Mouse (Mus musculus) left cerebral cortex, adult 8-10 months (tissue): ENCODE measurements around the gene Olfr665. TPM values are rescaled to one million over a fixed set of nuclear protein-coding genes. Genes with fewer than 3 reads are reported as not detected.
"Not testable (repeated sequence)": the region's sequence is repeated elsewhere in the genome, so short reads cannot be mapped to it uniquely, and the experiment has no call there.

Experiments
- DNase-seq, 2 experiments: peaks; one replicate each; pipeline ENCODE4 v3.0.0; 2022; ENCODE audit warnings: low spot score in 2 of 2
- total RNA-seq, 4 experiments: library from RNA; stranded (reverse); gene quantifications; 2 replicates each; pipeline ENCODE4 v1.2.4; 2022

Olfr665 gene
- not detected for total RNA-seq

DNA sequence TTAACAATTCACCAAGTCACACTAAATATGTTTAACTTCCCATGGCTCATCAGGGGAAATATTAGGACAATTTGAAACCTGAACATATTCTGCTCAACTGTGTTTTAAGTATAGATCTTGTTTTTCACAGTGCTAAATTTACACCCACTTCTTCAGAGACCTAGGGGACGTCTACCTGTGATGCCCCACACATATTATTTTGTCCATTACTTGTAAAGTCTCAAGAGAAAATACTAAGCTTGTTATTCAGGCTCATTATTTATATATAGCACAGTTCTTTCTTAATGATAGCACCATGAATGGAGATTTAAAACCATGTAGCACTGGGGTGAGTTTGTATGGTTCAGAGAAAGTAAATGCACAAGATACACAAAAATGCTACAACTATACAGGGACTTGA lies at the start of gene Olfr665:
Gene Olfr665 (plus strand): TSS at position 301 of the 400 bp plus-strand sequence.
- no peak for DNase-seq

GRCm38 (mm10) chr7:104842503-104842902 lies 35.3 kb upstream of the Olfr665 start, which contains the start of gene Usp17lb:
Gene Usp17lb, minus strand, starts transcription at chr7:104842603.
- DNase-seq, result no peak

GRCm38 (mm10) chr7:104843731-104844287 lies 34.0 kb upstream of the Olfr665 start:
- DNase-seq, result no peak

GRCm38 (mm10) chr7:104851546-104851945 lies 26.3 kb upstream of the Olfr665 start:
- DNase-seq, result not testable (repeated sequence)

GRCm38 (mm10) chr7:104855248-104855750 lies 22.5 kb upstream of the Olfr665 start:
- DNase-seq, result no peak

GRCm38 (mm10) chr7:104856709-104857108 lies 21.1 kb upstream of the Olfr665 start, which contains the start of gene Usp17la:
Gene Usp17la, plus strand, starts transcription at chr7:104857009.
- DNase-seq, result not testable (repeated sequence)

DNA sequence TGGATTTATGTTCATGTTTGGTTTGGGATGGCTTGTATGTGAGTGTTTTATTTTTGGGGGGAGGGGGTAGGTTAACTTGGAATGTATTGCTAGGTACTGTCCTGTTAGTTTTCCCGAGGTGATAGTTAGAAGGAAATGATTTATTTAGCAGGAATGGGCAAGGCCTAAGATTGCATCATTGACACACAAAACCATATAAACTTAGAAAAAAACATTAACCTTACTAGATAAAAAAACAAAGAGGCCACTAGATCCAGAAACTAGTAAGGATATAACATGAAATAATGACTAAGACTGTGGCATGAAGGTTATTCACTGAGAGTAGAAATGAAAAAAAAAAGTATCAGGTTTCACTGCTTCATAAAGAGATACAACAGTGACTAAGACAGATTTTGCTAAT lies 20.1 kb upstream of the Olfr665 start:
- DNase-seq, result no peak

DNA sequence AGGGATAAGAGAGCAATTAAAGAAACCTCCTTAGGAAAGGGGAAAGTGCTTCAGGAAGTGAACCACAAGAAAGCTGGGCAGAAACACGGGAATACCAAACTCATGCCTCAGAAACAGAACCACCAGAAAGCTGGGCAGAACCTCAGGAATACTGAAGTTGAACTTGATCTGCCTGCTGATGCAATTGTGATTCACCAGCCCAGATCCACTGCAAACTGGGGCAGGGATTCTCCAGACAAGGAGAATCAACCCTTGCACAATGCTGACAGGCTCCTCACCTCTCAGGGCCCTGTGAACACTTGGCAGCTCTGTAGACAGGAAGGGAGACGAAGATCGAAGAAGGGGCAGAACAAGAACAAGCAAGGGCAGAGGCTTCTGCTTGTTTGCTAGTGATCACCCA lies 16.4 kb upstream of the Olfr665 start:
- DNase-seq, result no peak

- DNase-seq, result no peak
Observed at GRCm38 (mm10) chr7:104895852-104896251, 18.0 kb downstream of the Olfr665 start, which contains the start of gene Olfr666. Gene Olfr666, minus strand, starts transcription at chr7:104895952.

GRCm38 (mm10) chr7:104921382-104921781 lies 43.6 kb downstream of the Olfr665 start, which contains the start of gene Olfr667:
Gene Olfr667, minus strand, starts transcription at chr7:104921482.
- DNase-seq, result no peak

DNA sequence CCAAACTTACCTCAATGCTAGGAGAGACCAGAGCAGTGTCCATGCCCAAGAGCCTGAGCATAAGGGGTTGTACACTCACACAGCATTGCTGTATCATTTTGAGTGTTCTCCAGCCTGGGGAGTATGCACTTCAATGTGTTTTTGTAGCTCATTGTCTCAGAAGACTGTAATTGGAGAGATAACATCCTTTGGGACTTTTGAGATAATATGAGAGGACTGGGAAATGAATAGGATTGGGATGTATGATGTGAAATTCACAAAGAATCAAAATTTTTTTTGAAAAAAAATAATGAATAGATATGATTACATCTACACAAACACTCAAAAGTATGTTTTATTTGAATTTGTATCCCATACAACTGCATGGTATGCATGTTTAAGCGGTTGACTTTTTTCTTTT lies 50.1 kb downstream of the Olfr665 start, which contains the start of gene Olfr668:
Gene Olfr668 (minus strand): TSS at position 101 of the 400 bp plus-strand sequence.
- no peak for DNase-seq

Other genes with a start within 250 kb of the Olfr665 start
- gene Olfr658, start 230.7 kb upstream of the Olfr665 start, total RNA-seq, result not detected
- not detected for gene Olfr659, start 211.3 kb upstream of the Olfr665 start, total RNA-seq
- gene Olfr661, start 191.5 kb upstream of the Olfr665 start, total RNA-seq, result not detected
- gene Usp17le, start 100.6 kb upstream of the Olfr665 start, total RNA-seq, result not detected
- not detected for gene Usp17lb, start 35.4 kb upstream of the Olfr665 start, total RNA-seq
- gene Usp17la, start 21.0 kb upstream of the Olfr665 start, total RNA-seq, result not detected
- gene Olfr666, start 17.9 kb downstream of the Olfr665 start, total RNA-seq, result not detected
- gene Olfr667, start 43.5 kb downstream of the Olfr665 start, total RNA-seq, result not detected
- not detected for gene Olfr668, start 50.0 kb downstream of the Olfr665 start, total RNA-seq
- not detected for gene Olfr669, start 56.2 kb downstream of the Olfr665 start, total RNA-seq
- not detected for gene Olfr670, start 84.6 kb downstream of the Olfr665 start, total RNA-seq
- gene Olfr671, start 101.1 kb downstream of the Olfr665 start, total RNA-seq, result not detected
- not detected for gene Olfr672, start 124.0 kb downstream of the Olfr665 start, total RNA-seq
- gene Olfr675, start 150.4 kb downstream of the Olfr665 start, total RNA-seq, result not detected
- not detected for gene Olfr676, start 154.7 kb downstream of the Olfr665 start, total RNA-seq
- gene Olfr677, start 173.3 kb downstream of the Olfr665 start, total RNA-seq, result not detected
- not detected for gene Olfr678, start 186.4 kb downstream of the Olfr665 start, total RNA-seq
- not detected for gene Olfr679, start 203.2 kb downstream of the Olfr665 start, total RNA-seq
- not detected for gene Olfr680-ps1, start 214.8 kb downstream of the Olfr665 start, total RNA-seq
- gene Olfr681, start 238.8 kb downstream of the Olfr665 start, total RNA-seq, result not detected